Mouse (Mus musculus): Measurements from ENCODE around the gene Pck1.

Gene Pck1

GRCm38 (mm10) chr2:173159354-173160311 is 6.8 kb downstream of the Pck1 start:
- no peak; the same call in 1 of the 2 replicates for TF ChIP-seq GATA4 (IDR thresholded peaks at IDR 0.05; ENCODE audit: insufficient replicate concordance, low read length)

- TF ChIP-seq GATA4 (IDR thresholded peaks at IDR 0.05; ENCODE audit: insufficient replicate concordance, low read length), result no peak
These were observed 10.5 kb downstream of the Pck1 start for GRCm38 (mm10) chr2:173163380-173163779.

- no peak for TF ChIP-seq GATA4 (IDR thresholded peaks at IDR 0.05; ENCODE audit: insufficient replicate concordance, low read length)
These were observed 11.5 kb downstream of the Pck1 start for GRCm38 (mm10) chr2:173164358-173164757.

- TF ChIP-seq GATA4 (IDR thresholded peaks at IDR 0.05; ENCODE audit: insufficient replicate concordance, low read length), result no peak
These were observed 12.1 kb downstream of the Pck1 start for GRCm38 (mm10) chr2:173164946-173165345.

- no peak for TF ChIP-seq GATA4 (IDR thresholded peaks at IDR 0.05; ENCODE audit: insufficient replicate concordance, low read length)
These were observed 12.5 kb downstream of the Pck1 start for GRCm38 (mm10) chr2:173165357-173165756.

GRCm38 (mm10) chr2:173168411-173168851 is 15.6 kb downstream of the Pck1 start:
- no peak for TF ChIP-seq GATA4 (IDR thresholded peaks at IDR 0.05; ENCODE audit: insufficient replicate concordance, low read length)

GRCm38 (mm10) chr2:173170081-173170480 is 17.2 kb downstream of the Pck1 start:
- TF ChIP-seq GATA4 (IDR thresholded peaks at IDR 0.05; ENCODE audit: insufficient replicate concordance, low read length), result no peak

- no peak for TF ChIP-seq GATA4 (IDR thresholded peaks at IDR 0.05; ENCODE audit: insufficient replicate concordance, low read length)
These were observed 17.9 kb downstream of the Pck1 start for GRCm38 (mm10) chr2:173170715-173171114.

GRCm38 (mm10) chr2:173171470-173171869 is 18.6 kb downstream of the Pck1 start:
- no peak for TF ChIP-seq GATA4 (IDR thresholded peaks at IDR 0.05; ENCODE audit: insufficient replicate concordance, low read length)

- TF ChIP-seq GATA4 (IDR thresholded peaks at IDR 0.05; ENCODE audit: insufficient replicate concordance, low read length), result no peak
These were observed 19.1 kb downstream of the Pck1 start for GRCm38 (mm10) chr2:173171956-173172355.

- TF ChIP-seq GATA4 (IDR thresholded peaks at IDR 0.05; ENCODE audit: insufficient replicate concordance, low read length), result no peak
These were observed 19.5 kb downstream of the Pck1 start for GRCm38 (mm10) chr2:173172386-173172785.

GRCm38 (mm10) chr2:173173008-173173407 is 20.2 kb downstream of the Pck1 start:
- no peak for TF ChIP-seq GATA4 (IDR thresholded peaks at IDR 0.05; ENCODE audit: insufficient replicate concordance, low read length)

GRCm38 (mm10) chr2:173173521-173174511 is 21.0 kb downstream of the Pck1 start:
- no peak for TF ChIP-seq GATA4 (IDR thresholded peaks at IDR 0.05; ENCODE audit: insufficient replicate concordance, low read length)

- no peak for TF ChIP-seq GATA4 (IDR thresholded peaks at IDR 0.05; ENCODE audit: insufficient replicate concordance, low read length)
These were observed 21.7 kb downstream of the Pck1 start for GRCm38 (mm10) chr2:173174569-173174968.

- no peak for TF ChIP-seq GATA4 (IDR thresholded peaks at IDR 0.05; ENCODE audit: insufficient replicate concordance, low read length)
These were observed 22.9 kb downstream of the Pck1 start for GRCm38 (mm10) chr2:173175703-173176102.
